Mouse (Mus musculus) monocyte, adult 5-6 weeks (primary cell): Measurements from ENCODE around the gene Pcnx4. TPM values are rescaled to one million over a fixed set of nuclear protein-coding genes. Genes with fewer than 3 reads are reported as not detected.
"Not testable (repeated sequence)": the region's sequence is repeated elsewhere in the genome, so short reads cannot be mapped to it uniquely, and the experiment has no call there.

ENCODE experiments used
- ATAC-seq: fragments of 153-309, 156-312 bp; replicated peaks from 2 replicates; pipeline ENCODE4 v1.8.0; 2017; ENCODE audit warnings: mild to moderate bottlenecking; ENCODE audit not compliant: low TSS enrichment, insufficient number of reproducible peaks, severe bottlenecking, poor library complexity, low FRiP score
- total RNA-seq: library from RNA; stranded (forward); fragments of 200-1000, 200-491, 200-594 nt; gene quantifications from 3 replicates; pipeline ENCODE4 v1.2.3, GENCODE M21; 2017

Gene Pcnx4
- total RNA-seq, 1 experiment from 2014 or later = 2.3 TPM

DNA sequence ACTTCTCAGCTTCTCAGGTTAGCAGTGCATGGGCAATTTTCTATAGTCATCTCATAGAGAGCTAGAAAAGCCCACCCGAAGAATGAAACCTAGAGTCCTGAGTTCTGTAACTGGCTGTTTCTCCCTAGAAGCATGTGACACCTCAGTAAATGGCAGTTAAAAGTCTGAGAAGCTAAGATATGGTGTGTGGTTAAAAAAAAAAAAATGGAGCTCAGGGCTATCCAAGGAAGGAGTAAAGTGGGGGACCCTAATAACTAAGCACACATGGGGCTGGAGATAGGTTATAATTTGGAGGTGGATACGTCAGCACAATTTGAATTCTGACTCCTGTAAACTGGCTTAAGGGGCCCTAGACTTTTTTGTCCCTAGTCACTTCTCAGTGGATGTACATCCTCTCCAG, 46.9 kb downstream of the Pcnx4 start:
- ATAC-seq = no peak

DNA sequence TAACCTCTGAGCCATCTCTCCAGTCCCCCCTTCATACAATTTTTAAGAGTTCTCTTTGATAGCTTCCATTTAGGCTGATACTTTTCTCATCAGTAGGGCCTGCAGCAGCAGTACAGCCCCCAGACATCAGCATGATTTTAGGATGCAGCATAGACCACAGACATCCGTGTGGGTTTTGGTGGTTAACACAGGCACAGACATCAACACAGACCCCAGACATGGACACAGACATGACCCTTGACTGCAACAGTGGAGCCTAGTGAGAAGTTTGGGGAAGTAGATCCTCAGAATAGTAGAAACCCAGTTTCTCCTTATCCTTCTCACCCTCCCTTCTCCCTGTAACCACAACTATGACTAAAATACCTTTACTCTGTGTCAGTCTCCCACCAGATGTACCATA, 49.2 kb downstream of the Pcnx4 start:
- ATAC-seq = no peak

DNA sequence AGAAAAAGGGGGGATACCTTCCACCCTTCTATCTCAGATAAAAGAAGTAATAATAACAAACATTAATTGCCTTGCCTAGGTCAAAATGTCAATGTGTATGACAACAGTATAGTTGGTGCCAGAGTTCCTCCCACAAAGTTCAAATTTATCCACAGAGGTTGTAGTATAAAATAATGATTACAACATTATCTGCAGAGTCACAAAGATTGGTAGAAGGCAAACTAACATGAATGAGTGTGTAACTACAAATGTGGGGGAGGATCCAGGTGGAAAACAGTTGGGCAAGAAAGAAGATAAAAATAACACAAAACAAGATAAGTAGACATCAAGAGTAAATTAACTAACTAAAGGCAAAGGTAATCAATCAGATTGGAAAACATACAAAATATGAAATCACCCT, 56.8 kb downstream of the Pcnx4 start:
- ATAC-seq = no peak

- ATAC-seq = no peak
Measured at GRCm38 (mm10) chr12:72594001-72594400, 57.8 kb downstream of the Pcnx4 start.

- ATAC-seq = not testable (repeated sequence)
Measured at GRCm38 (mm10) chr12:72598731-72599130, 62.5 kb downstream of the Pcnx4 start.

GRCm38 (mm10) chr12:72612053-72612452, 75.9 kb downstream of the Pcnx4 start:
- ATAC-seq = no peak

GRCm38 (mm10) chr12:72620856-72621255, 84.7 kb downstream of the Pcnx4 start:
- no peak for ATAC-seq

DNA sequence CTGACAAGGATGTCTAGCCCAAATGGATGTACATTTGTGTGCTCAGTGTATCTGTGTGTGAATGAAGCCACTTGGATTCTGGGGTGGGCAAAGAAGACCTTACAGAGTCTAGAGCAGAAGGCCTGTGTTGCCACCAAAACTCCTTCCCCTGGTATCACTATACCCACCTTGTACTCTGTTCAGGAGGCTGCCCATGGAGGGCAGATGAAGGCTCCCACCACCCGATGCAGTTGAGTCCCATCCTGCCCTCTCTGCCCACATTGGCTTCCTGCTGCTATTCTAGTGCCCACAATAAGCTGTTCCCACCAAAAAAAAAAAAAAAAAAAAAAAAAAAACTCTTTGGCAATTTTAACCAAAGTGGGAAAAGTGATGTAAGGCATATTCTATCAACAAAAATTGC, 85.3 kb downstream of the Pcnx4 start:
- ATAC-seq = no peak

GRCm38 (mm10) chr12:72622853-72623496, 86.8 kb downstream of the Pcnx4 start:
- ATAC-seq = no peak

DNA sequence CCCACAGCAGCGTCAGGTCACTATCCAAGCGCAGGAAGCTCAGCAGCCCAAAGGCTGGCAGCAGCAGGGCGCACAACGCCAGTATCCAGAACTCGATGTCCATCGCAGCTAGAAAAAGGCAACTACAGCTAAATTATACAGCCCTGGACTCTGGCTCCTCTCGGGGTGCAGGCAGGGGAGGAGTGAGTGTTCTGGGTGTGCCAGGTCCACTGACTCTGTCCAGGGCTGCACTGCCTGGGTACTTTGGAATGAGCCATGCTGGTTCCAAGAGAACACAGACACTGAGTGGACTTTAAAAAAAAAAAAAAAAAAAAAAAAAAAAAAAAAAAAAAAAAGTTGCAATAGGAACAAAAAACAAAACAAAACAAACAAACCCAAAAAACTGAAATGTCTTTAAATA, 92.6 kb downstream of the Pcnx4 start:
- no peak for ATAC-seq

Other genes with a start within 250 kb of the Pcnx4 start
- gene Rtn1, start 127.3 kb upstream of the Pcnx4 start, total RNA-seq = 3.9 to 4.4 TPM (median 4.3 TPM) in 3 replicates
- gene Lrrc9, start 94.5 kb upstream of the Pcnx4 start, total RNA-seq = 0.29 to 0.49 TPM in 2 of 3 replicates, not detected in the other
- not detected in 3 replicates for gene Gm4756, start 113.3 kb downstream of the Pcnx4 start, total RNA-seq
- 56.3 to 90.0 TPM (median 81.0 TPM) in 3 replicates for gene Dhrs7, start 128.5 kb downstream of the Pcnx4 start, total RNA-seq
- gene Ppm1a, start 221.1 kb downstream of the Pcnx4 start, total RNA-seq = 150 to 232 TPM (median 173 TPM) in 3 replicates